Mouse (Mus musculus): ENCODE data around the gene Uso1. TPM values are rescaled to one million over a fixed set of nuclear protein-coding genes. Genes with fewer than 3 reads are reported as not detected.

Gene Uso1
- total RNA-seq, 2 experiments from 2014 or later, result 20.9 to 55.8 TPM

GRCm38 (mm10) chr5:92183071-92183830 is 45.5 kb downstream of the Uso1 start:
- ATAC-seq (ENCODE audit: poor library complexity, severe bottlenecking), result no peak

- no peak for ATAC-seq (ENCODE audit: poor library complexity, severe bottlenecking)
These were observed 51.2 kb downstream of the Uso1 start for GRCm38 (mm10) chr5:92188881-92189483.

- ATAC-seq (ENCODE audit: poor library complexity, severe bottlenecking), result 0 out of 2 replicates have a peak, but pooled peaks have one; percentile 47
These were observed 58.0 kb downstream of the Uso1 start for GRCm38 (mm10) chr5:92195716-92196115.

- no peak for ATAC-seq (ENCODE audit: poor library complexity, severe bottlenecking)
These were observed 59.4 kb downstream of the Uso1 start for GRCm38 (mm10) chr5:92196895-92197811.

GRCm38 (mm10) chr5:92198266-92198665 is 60.5 kb downstream of the Uso1 start:
- ATAC-seq (ENCODE audit: poor library complexity, severe bottlenecking), result no peak

- ATAC-seq (ENCODE audit: poor library complexity, severe bottlenecking), result no peak
These were observed 66.7 kb downstream of the Uso1 start for GRCm38 (mm10) chr5:92204162-92205036.

GRCm38 (mm10) chr5:92205184-92205583 is 67.4 kb downstream of the Uso1 start:
- peak; percentile 51 for ATAC-seq (ENCODE audit: poor library complexity, severe bottlenecking)

GRCm38 (mm10) chr5:92205706-92206105 is 68.0 kb downstream of the Uso1 start:
- ATAC-seq (ENCODE audit: poor library complexity, severe bottlenecking), result no peak

- ATAC-seq (ENCODE audit: poor library complexity, severe bottlenecking), result no peak
These were observed 68.4 kb downstream of the Uso1 start for GRCm38 (mm10) chr5:92206121-92206520.

GRCm38 (mm10) chr5:92210205-92210604 is 72.5 kb downstream of the Uso1 start:
- ATAC-seq (ENCODE audit: poor library complexity, severe bottlenecking), result no peak

GRCm38 (mm10) chr5:92212231-92212630 is 74.5 kb downstream of the Uso1 start:
- ATAC-seq (ENCODE audit: poor library complexity, severe bottlenecking), result no peak

- ATAC-seq (ENCODE audit: poor library complexity, severe bottlenecking), result no peak
These were observed 77.6 kb downstream of the Uso1 start, which contains the start of gene U90926 for GRCm38 (mm10) chr5:92215308-92215707. Gene U90926 (minus strand): TSS chr5:92215408.

- ATAC-seq (ENCODE audit: poor library complexity, severe bottlenecking), result peak; percentile 73
These were observed 81.4 kb downstream of the Uso1 start for GRCm38 (mm10) chr5:92218915-92219793.

- peak; percentile 59; the same call in 1 of the 2 replicates for ATAC-seq (ENCODE audit: poor library complexity, severe bottlenecking)
These were observed 82.1 kb downstream of the Uso1 start for GRCm38 (mm10) chr5:92219826-92220225.

GRCm38 (mm10) chr5:92220287-92220902 is 82.7 kb downstream of the Uso1 start:
- ATAC-seq (ENCODE audit: poor library complexity, severe bottlenecking), result peak; percentile 46

- no peak for ATAC-seq (ENCODE audit: poor library complexity, severe bottlenecking)
These were observed 90.0 kb downstream of the Uso1 start for GRCm38 (mm10) chr5:92227782-92228181.

GRCm38 (mm10) chr5:92228776-92229175 is 91.0 kb downstream of the Uso1 start:
- ATAC-seq (ENCODE audit: poor library complexity, severe bottlenecking), result no peak

- no peak for ATAC-seq (ENCODE audit: poor library complexity, severe bottlenecking)
These were observed 91.8 kb downstream of the Uso1 start for GRCm38 (mm10) chr5:92229514-92229913.

GRCm38 (mm10) chr5:92230306-92230705 is 92.6 kb downstream of the Uso1 start:
- no peak for ATAC-seq (ENCODE audit: poor library complexity, severe bottlenecking)
